Mouse (Mus musculus): ENCODE data around the gene Mapk8ip2. TPM values are rescaled to one million over a fixed set of nuclear protein-coding genes. Genes with fewer than 3 reads are reported as not detected.
A peak's percentile ranks its signal among the peaks of the same experiment; 100 is the strongest.

The Mapk8ip2 gene
- polyA plus RNA-seq, 1 experiment from 2014 or later = 0.36 TPM

GRCm38 (mm10) chr15:89432946-89433345 is 20.8 kb upstream of the Mapk8ip2 start:
- Histone ChIP-seq H3K4me3 (ENCODE audit: low read depth, low read length) (no peak overlapping the region), H3K9ac (ENCODE audit: low read depth, low read length) (no peak overlapping the region), H3K27ac (ENCODE audit: low read depth, low read length) (no peak overlapping the region), H3K4me1 (replicated peaks; ENCODE audit: control insufficient read depth, insufficient read depth, low read length) (peaks cover 8% of the 10 kb centered on the region), H3K36me3 (ENCODE audit: control insufficient read depth, insufficient read depth, low read length) (no peaks in the 10 kb centered on the region), H3K4me2 (no peak overlapping the region), H3K27me3 (replicated peaks; ENCODE audit: control insufficient read depth, insufficient read depth, low read length) (no peaks in the 10 kb centered on the region), H3K9me3 (ENCODE audit: control insufficient read depth, low read length) (no peaks in the 10 kb centered on the region)
- no peak for ATAC-seq (replicated peaks; ENCODE audit: low FRiP score)
- DNase-seq (ENCODE audit: low spot score) = no peak
- 85% methylated on average over 4 of the region's 4 CpGs for WGBS

GRCm38 (mm10) chr15:89434136-89434535 is 19.6 kb upstream of the Mapk8ip2 start:
- WGBS = 53% methylated on average over 3 of the region's 3 CpGs
- no peak overlapping the region for H3K4me2 ChIP-seq
- H3K27ac ChIP-seq (ENCODE audit: low read depth, low read length) = no peak overlapping the region
- H3K9me3 ChIP-seq (ENCODE audit: control insufficient read depth, low read length) = no peaks in the 10 kb centered on the region
- H3K36me3 ChIP-seq (ENCODE audit: control insufficient read depth, insufficient read depth, low read length) = no peaks in the 10 kb centered on the region
- H3K4me3 ChIP-seq (ENCODE audit: low read depth, low read length) = no peak overlapping the region
- H3K27me3 ChIP-seq (replicated peaks; ENCODE audit: control insufficient read depth, insufficient read depth, low read length) = no peaks in the 10 kb centered on the region
- H3K4me1 ChIP-seq (replicated peaks; ENCODE audit: control insufficient read depth, insufficient read depth, low read length) = peaks cover 2% of the 10 kb centered on the region; the same call in 1 of the 2 replicates
- ATAC-seq (replicated peaks; ENCODE audit: low FRiP score) (no peak), DNase-seq (ENCODE audit: low spot score) (no peak)
- no peak overlapping the region for H3K9ac ChIP-seq (ENCODE audit: low read depth, low read length)

- Histone ChIP-seq H3K4me2 (no peak overlapping the region), H3K9me3 (ENCODE audit: control insufficient read depth, low read length) (no peaks in the 10 kb centered on the region), H3K9ac (ENCODE audit: low read depth, low read length) (no peak overlapping the region), H3K27ac (ENCODE audit: low read depth, low read length) (no peak overlapping the region), H3K4me3 (ENCODE audit: low read depth, low read length) (no peak overlapping the region), H3K27me3 (replicated peaks; ENCODE audit: control insufficient read depth, insufficient read depth, low read length) (no peaks in the 10 kb centered on the region), H3K4me1 (replicated peaks; ENCODE audit: control insufficient read depth, insufficient read depth, low read length) (peaks cover 2% of the 10 kb centered on the region; the same call in 1 of the 2 replicates), H3K36me3 (ENCODE audit: control insufficient read depth, insufficient read depth, low read length) (no peaks in the 10 kb centered on the region)
- ATAC-seq (replicated peaks; ENCODE audit: low FRiP score) = no peak
- no peak for DNase-seq (ENCODE audit: low spot score)
- WGBS = 83% methylated on average over 5 of the region's 5 CpGs
Observed at GRCm38 (mm10) chr15:89435878-89436277, 17.8 kb upstream of the Mapk8ip2 start.

GRCm38 (mm10) chr15:89442486-89443070 is 11.1 kb upstream of the Mapk8ip2 start:
- 34% methylated on average over 8 of the region's 8 CpGs for WGBS
- Histone ChIP-seq H3K9ac (ENCODE audit: low read depth, low read length) (no peak overlapping the region), H3K9me3 (ENCODE audit: control insufficient read depth, low read length) (no peaks in the 10 kb centered on the region), H3K27me3 (replicated peaks; ENCODE audit: control insufficient read depth, insufficient read depth, low read length) (no peaks in the 10 kb centered on the region), H3K4me1 (replicated peaks; ENCODE audit: control insufficient read depth, insufficient read depth, low read length) (no peaks in the 10 kb centered on the region), H3K27ac (ENCODE audit: low read depth, low read length) (no peak overlapping the region), H3K36me3 (ENCODE audit: control insufficient read depth, insufficient read depth, low read length) (no peaks in the 10 kb centered on the region), H3K4me3 (ENCODE audit: low read depth, low read length) (no peak overlapping the region), H3K4me2 (no peak overlapping the region)
- no peak for ATAC-seq (replicated peaks; ENCODE audit: low FRiP score)
- DNase-seq (ENCODE audit: low spot score) = no peak

GRCm38 (mm10) chr15:89452906-89453864 is 528 bp upstream of the Mapk8ip2 start:
- H3K27me3 ChIP-seq (replicated peaks; ENCODE audit: control insufficient read depth, insufficient read depth, low read length) = peaks cover 49% of the 10 kb centered on the region
- no peaks in the 10 kb centered on the region for H3K36me3 ChIP-seq (ENCODE audit: control insufficient read depth, insufficient read depth, low read length)
- peak; percentile 80 for DNase-seq (ENCODE audit: low spot score)
- H3K4me3 ChIP-seq (ENCODE audit: low read depth, low read length) = peak overlapping the region; percentile 51
- WGBS = 6% methylated on average over 24 of the region's 24 CpGs
- peak overlapping the region; percentile 74 for H3K4me2 ChIP-seq
- no peak overlapping the region for H3K27ac ChIP-seq (ENCODE audit: low read depth, low read length)
- H3K9me3 ChIP-seq (ENCODE audit: control insufficient read depth, low read length) = no peaks in the 10 kb centered on the region
- H3K9ac ChIP-seq (ENCODE audit: low read depth, low read length) = no peak overlapping the region
- peak; percentile 60; the same call in 1 of the 2 replicates for ATAC-seq (replicated peaks; ENCODE audit: low FRiP score)
- H3K4me1 ChIP-seq (replicated peaks; ENCODE audit: control insufficient read depth, insufficient read depth, low read length) = peaks cover 3% of the 10 kb centered on the region; the same call in 1 of the 2 replicates

- Histone ChIP-seq H3K36me3 (ENCODE audit: control insufficient read depth, insufficient read depth, low read length) (no peaks in the 10 kb centered on the region), H3K4me3 (ENCODE audit: low read depth, low read length) (no peak overlapping the region), H3K9me3 (ENCODE audit: control insufficient read depth, low read length) (no peaks in the 10 kb centered on the region), H3K9ac (ENCODE audit: low read depth, low read length) (no peak overlapping the region), H3K27ac (ENCODE audit: low read depth, low read length) (no peak overlapping the region), H3K27me3 (replicated peaks; ENCODE audit: control insufficient read depth, insufficient read depth, low read length) (peaks cover 53% of the 10 kb centered on the region), H3K4me1 (replicated peaks; ENCODE audit: control insufficient read depth, insufficient read depth, low read length) (peaks cover 3% of the 10 kb centered on the region; the same call in 1 of the 2 replicates), H3K4me2 (no peak overlapping the region)
- DNase-seq (ENCODE audit: low spot score) = no peak
- no peak for ATAC-seq (replicated peaks; ENCODE audit: low FRiP score)
- WGBS = 32% methylated on average over 4 of the region's 6 CpGs
Observed at GRCm38 (mm10) chr15:89454857-89455256, 1.1 kb downstream of the Mapk8ip2 start.

GRCm38 (mm10) chr15:89455642-89456041 is 1.9 kb downstream of the Mapk8ip2 start:
- no peak overlapping the region for H3K4me3 ChIP-seq (ENCODE audit: low read depth, low read length)
- H3K27me3 ChIP-seq (replicated peaks; ENCODE audit: control insufficient read depth, insufficient read depth, low read length) = peaks cover 53% of the 10 kb centered on the region
- no peak overlapping the region for H3K9ac ChIP-seq (ENCODE audit: low read depth, low read length)
- DNase-seq (ENCODE audit: low spot score) = no peak
- no peak for ATAC-seq (replicated peaks; ENCODE audit: low FRiP score)
- H3K36me3 ChIP-seq (ENCODE audit: control insufficient read depth, insufficient read depth, low read length) = no peaks in the 10 kb centered on the region
- no peaks in the 10 kb centered on the region for H3K9me3 ChIP-seq (ENCODE audit: control insufficient read depth, low read length)
- peaks cover 3% of the 10 kb centered on the region; the same call in 1 of the 2 replicates for H3K4me1 ChIP-seq (replicated peaks; ENCODE audit: control insufficient read depth, insufficient read depth, low read length)
- 67% methylated on average over 6 of the region's 6 CpGs for WGBS
- H3K27ac ChIP-seq (ENCODE audit: low read depth, low read length) = no peak overlapping the region
- no peak overlapping the region for H3K4me2 ChIP-seq

- H3K9ac ChIP-seq (ENCODE audit: low read depth, low read length) = no peak overlapping the region
- H3K36me3 ChIP-seq (ENCODE audit: control insufficient read depth, insufficient read depth, low read length) = no peaks in the 10 kb centered on the region
- H3K4me1 ChIP-seq (replicated peaks; ENCODE audit: control insufficient read depth, insufficient read depth, low read length) = peaks cover 1% of the 10 kb centered on the region; the same call in 1 of the 2 replicates
- H3K4me3 ChIP-seq (ENCODE audit: low read depth, low read length) = no peak overlapping the region
- H3K4me2 ChIP-seq = no peak overlapping the region
- H3K27ac ChIP-seq (ENCODE audit: low read depth, low read length) = no peak overlapping the region
- H3K9me3 ChIP-seq (ENCODE audit: control insufficient read depth, low read length) = no peaks in the 10 kb centered on the region
- no peak for ATAC-seq (replicated peaks; ENCODE audit: low FRiP score)
- H3K27me3 ChIP-seq (replicated peaks; ENCODE audit: control insufficient read depth, insufficient read depth, low read length) = peaks cover 49% of the 10 kb centered on the region
- 67% methylated on average over 15 of the region's 15 CpGs for WGBS
- DNase-seq (ENCODE audit: low spot score) = no peak
Observed at GRCm38 (mm10) chr15:89458942-89459341, 5.2 kb downstream of the Mapk8ip2 start.
